In genomic region chr2:172938761-172939638, GRCm38 (mm10) we compare ENCODE assay signal across 8 mouse cellular contexts. TPM values are rescaled to one million over a fixed set of nuclear protein-coding genes. Genes with fewer than 3 reads are reported as not detected.
DNase-seq lines count a peak whose midpoint lies in the region; ATAC-seq lines count a peak whose summit lies in the region.

No protein-coding gene starts in this region.

- H3K4me3 ChIP-seq in lung, embryonic 16.5 days (ENCODE audit: low read length) = peak overlapping the region; percentile 66
- peak overlapping the region; percentile 64 for H3K4me3 ChIP-seq in embryonic facial prominence, embryonic 11.5 days (ENCODE audit: low read depth, low read length)
- H3K4me3 ChIP-seq in liver, embryonic 13.5 days (replicated peaks) = peak overlapping the region; percentile 49

- 0 out of 2 replicates have a peak, but pooled peaks have one; percentile 16 for ATAC-seq in lung, embryonic 16.5 days (ENCODE audit: low read depth)
- no peak for ATAC-seq in embryonic facial prominence, embryonic 11.5 days (replicated peaks; ENCODE audit: insufficient number of reproducible peaks, low FRiP score, low TSS enrichment, low read depth)
- peak; percentile 7 for ATAC-seq in inflammation-experienced regulatory T-cells, adult 6 months
- peak; percentile 39; the same call in 1 of the 2 replicates for ATAC-seq in liver, embryonic 13.5 days (ENCODE audit: low read depth)

- peak overlapping the region; percentile 98 for H3K4me2 ChIP-seq in lung, embryonic 16.5 days (ENCODE audit: low read depth, low read length)
- peak overlapping the region; percentile 99 for H3K4me2 ChIP-seq in embryonic facial prominence, embryonic 11.5 days (ENCODE audit: low read depth, low read length)
- H3K4me2 ChIP-seq in liver, embryonic 13.5 days = peak overlapping the region; percentile 61

- WGBS in lung, embryonic 16.5 days = under 1% methylated on average over 57 of the region's 57 CpGs
- WGBS in embryonic facial prominence, embryonic 11.5 days = under 1% methylated on average over 57 of the region's 57 CpGs
- WGBS in liver, embryonic 13.5 days (ENCODE audit: insufficient replicate concordance) = 2% methylated on average over 57 of the region's 57 CpGs

- intact Hi-C loops in left cerebral cortex, postnatal 10 days (cut with DNase I) = no loop called here

- no peak overlapping the region for H3K27ac ChIP-seq in lung, embryonic 16.5 days (ENCODE audit: low read length)
- H3K27ac ChIP-seq in embryonic facial prominence, embryonic 11.5 days (replicated peaks; ENCODE audit: low read depth, low read length) = peak overlapping the region; percentile 72; the same call in 1 of the 2 replicates
- H3K27ac ChIP-seq in liver, embryonic 13.5 days = no peak overlapping the region; the same call in 1 of the 2 replicates

- H3K27me3 ChIP-seq in lung, embryonic 16.5 days (ENCODE audit: control insufficient read depth, insufficient read depth, low read depth, low read length) = peaks cover 23% of the 10 kb centered on the region
- H3K27me3 ChIP-seq in embryonic facial prominence, embryonic 11.5 days (ENCODE audit: control insufficient read depth, insufficient read depth, low read length) = peaks cover 14% of the 10 kb centered on the region; the same call in 1 of the 2 replicates
- H3K27me3 ChIP-seq in liver, embryonic 13.5 days = peaks cover 97% of the 10 kb centered on the region

- H3K9me3 ChIP-seq in lung, embryonic 16.5 days (ENCODE audit: control insufficient read depth, low read length) = no peaks in the 10 kb centered on the region
- H3K9me3 ChIP-seq in embryonic facial prominence, embryonic 11.5 days (replicated peaks; ENCODE audit: control insufficient read depth, low read length) = no peaks in the 10 kb centered on the region
- no peaks in the 10 kb centered on the region for H3K9me3 ChIP-seq in liver, embryonic 13.5 days (replicated peaks)

- DNase-seq in lung, postnatal 14 days = no peak
- peak; percentile 70 for DNase-seq in embryonic facial prominence, embryonic 11.5 days (ENCODE audit: low spot score)
- no peak for DNase-seq in liver, embryonic 13.5 days
- DNase-seq in testis, postnatal 10 days (ENCODE audit: low spot score) = peak; percentile 52
- no peak for DNase-seq in left cerebral cortex, postnatal 10 days (ENCODE audit: extremely low spot score in 1 of 2, low spot score in 2 of 2)
- DNase-seq in right cerebral cortex, postnatal 14 days = no peak

- peaks cover 41% of the 10 kb centered on the region for H3K4me1 ChIP-seq in lung, embryonic 16.5 days (replicated peaks; ENCODE audit: control insufficient read depth, insufficient read depth, low read length)
- H3K4me1 ChIP-seq in embryonic facial prominence, embryonic 11.5 days (ENCODE audit: control insufficient read depth, insufficient read depth, low read length) = peaks cover 24% of the 10 kb centered on the region
- peaks cover 33% of the 10 kb centered on the region for H3K4me1 ChIP-seq in liver, embryonic 13.5 days (replicated peaks)

- no peaks in the 10 kb centered on the region for H3K36me3 ChIP-seq in lung, embryonic 16.5 days (ENCODE audit: control insufficient read depth, insufficient read depth, low read length)
- H3K36me3 ChIP-seq in embryonic facial prominence, embryonic 11.5 days (replicated peaks; ENCODE audit: control insufficient read depth, insufficient read depth, low read depth, low read length) = no peaks in the 10 kb centered on the region
- H3K36me3 ChIP-seq in liver, embryonic 13.5 days = no peaks in the 10 kb centered on the region

- H3K9ac ChIP-seq in lung, embryonic 16.5 days (ENCODE audit: low read length) = peak overlapping the region; percentile 74
- H3K9ac ChIP-seq in embryonic facial prominence, embryonic 11.5 days (replicated peaks; ENCODE audit: low read length) = peak overlapping the region; percentile 74
- H3K9ac ChIP-seq in liver, embryonic 13.5 days = no peak overlapping the region; the same call in 1 of the 2 replicates

RNA-seq across cellular contexts. Expression of gene Bmp7, which starts 1.1 kb away (rescaled TPM):
- polyA plus RNA-seq in lung, embryonic 16.5 days (2015; fragmentation: Nextera tagmentation; extraction: Ambion mirVana) = 6.2 and 6.8 TPM in 2 replicates
- polyA plus RNA-seq in embryonic facial prominence, embryonic 11.5 days (2014; fragmentation: Nextera tagmentation; extraction: Ambion mirVana) = 26.2 and 26.6 TPM in 2 replicates
- 10 to 100 TPM in 2 of 3 experiments, 1 to 10 TPM in 1; 5.9 to 16.6 (median 14.8) TPM for polyA plus RNA-seq in inflammation-experienced regulatory T-cells, adult 6 months (2017; shearing (Covaris generic))
- 2.2 and 2.6 TPM in 2 replicates for polyA plus RNA-seq in liver, embryonic 13.5 days (2015; fragmentation: Nextera tagmentation; extraction: Ambion mirVana)
- 10 to 100 TPM; 10.3 to 10.7 TPM for total RNA-seq in left cerebral cortex, postnatal 10 days (2021)

RNA-seq across cellular contexts. Expression of gene Spo11, which starts 38.5 kb away (rescaled TPM):
- 0.21 and 0.30 TPM in 2 replicates for polyA plus RNA-seq in lung, embryonic 16.5 days (2015; fragmentation: Nextera tagmentation; extraction: Ambion mirVana)
- polyA plus RNA-seq in embryonic facial prominence, embryonic 11.5 days (2014; fragmentation: Nextera tagmentation; extraction: Ambion mirVana) = 0.94 and 1.4 TPM in 2 replicates
- 1 to 10 TPM; 4.6 to 6.3 (median 6.0) TPM for polyA plus RNA-seq in inflammation-experienced regulatory T-cells, adult 6 months (2017; shearing (Covaris generic))
- polyA plus RNA-seq in liver, embryonic 13.5 days (2015; fragmentation: Nextera tagmentation; extraction: Ambion mirVana) = 0.08 TPM in 1 of 2 replicates, not detected in the other
- under 1 TPM; 0.39 to 0.49 TPM for total RNA-seq in left cerebral cortex, postnatal 10 days (2021)

Comparison
In these comparisons a context has a peak if more than half of its experiments do, and no peak if none do; other contexts are left out.
1. DNase-seq: peak in embryonic facial prominence, embryonic 11.5 days (single experiment) and testis, postnatal 10 days (single experiment); none in lung, postnatal 14 days (single experiment), liver, embryonic 13.5 days (single experiment), left cerebral cortex, postnatal 10 days (0 of 2) and right cerebral cortex, postnatal 14 days (single experiment).
2. Peak in every context shown above with its lines, with median percentiles within 50 percentile points of each other: H3K4me2 ChIP-seq and H3K4me3 ChIP-seq.